Mouse (Mus musculus): Measurements from ENCODE around the gene Pop5. TPM values are rescaled to one million over a fixed set of nuclear protein-coding genes. Genes with fewer than 3 reads are reported as not detected.

Gene Pop5
- polyA plus RNA-seq (2015; fragmentation: Nextera tagmentation; extraction: Ambion mirVana): 160 and 161 TPM in 2 replicates

GRCm38 (mm10) chr5:115235786-115236263, at the start of gene Pop5:
Pop5 (plus strand) TSS chr5:115235836.
- peak; percentile 96 for DNase-seq (ENCODE audit: low spot score)
- H3K27ac ChIP-seq: peak within 1 kb of the TSS; percentile 64; the same call in 1 of the 2 replicates
- ATAC-seq (replicated peaks; ENCODE audit: low FRiP score, low read depth): peak; percentile 56
- H3K4me2 ChIP-seq (ENCODE audit: low read length): peak within 1 kb of the TSS; percentile 92
- TF ChIP-seq CTCF (IDR thresholded peaks at IDR 0.05; ENCODE audit: low read depth): peak; percentile 98
- H3K36me3 ChIP-seq (ENCODE audit: insufficient read depth, low read length): peaks cover 9% of the 10 kb centered on the region
- WGBS: 1% methylated on average over 21 of the region's 21 CpGs
- peak within 1 kb of the TSS; percentile 51 for H3K4me3 ChIP-seq (replicated peaks; ENCODE audit: low read depth, low read length)
- peaks cover 6% of the 10 kb centered on the region; the same call in 1 of the 2 replicates for H3K4me1 ChIP-seq (replicated peaks; ENCODE audit: insufficient read depth, low read length)
- H3K9ac ChIP-seq (ENCODE audit: low read depth, low read length): peak within 1 kb of the TSS; percentile 70
- H3K27me3 ChIP-seq (ENCODE audit: insufficient read depth, low read length): no peaks in the 10 kb centered on the region
- no peaks in the 10 kb centered on the region for H3K9me3 ChIP-seq (replicated peaks; ENCODE audit: low read length)

GRCm38 (mm10) chr5:115186371-115187073, 49.1 kb upstream of the Pop5 start:
- Histone ChIP-seq H3K27me3 (ENCODE audit: insufficient read depth, low read length) (peaks cover 18% of the 10 kb centered on the region), H3K4me2 (ENCODE audit: low read length) (peak overlapping the region; percentile 40), H3K27ac (no peak overlapping the region), H3K4me3 (replicated peaks; ENCODE audit: low read depth, low read length) (no peak overlapping the region), H3K36me3 (ENCODE audit: insufficient read depth, low read length) (no peaks in the 10 kb centered on the region), H3K9me3 (replicated peaks; ENCODE audit: low read length) (no peaks in the 10 kb centered on the region), H3K9ac (ENCODE audit: low read depth, low read length) (no peak overlapping the region), H3K4me1 (replicated peaks; ENCODE audit: insufficient read depth, low read length) (peaks cover 17% of the 10 kb centered on the region)
- TF ChIP-seq CTCF (IDR thresholded peaks at IDR 0.05; ENCODE audit: low read depth): no peak
- WGBS: 30% methylated on average over 17 of the region's 17 CpGs
- ATAC-seq (replicated peaks; ENCODE audit: low FRiP score, low read depth) (0 out of 2 replicates have a peak, but pooled peaks have one; percentile 9), DNase-seq (ENCODE audit: low spot score) (peak; percentile 42)

GRCm38 (mm10) chr5:115187188-115188131, 48.2 kb upstream of the Pop5 start:
- peaks cover 15% of the 10 kb centered on the region for H3K4me1 ChIP-seq (replicated peaks; ENCODE audit: insufficient read depth, low read length)
- H3K9me3 ChIP-seq (replicated peaks; ENCODE audit: low read length): no peaks in the 10 kb centered on the region
- H3K4me2 ChIP-seq (ENCODE audit: low read length): peak overlapping the region; percentile 40
- H3K4me3 ChIP-seq (replicated peaks; ENCODE audit: low read depth, low read length): no peak overlapping the region
- ATAC-seq (replicated peaks; ENCODE audit: low FRiP score, low read depth) (peak; percentile 84), DNase-seq (ENCODE audit: low spot score) (peak; percentile 95)
- peak; percentile 93 for TF ChIP-seq CTCF (IDR thresholded peaks at IDR 0.05; ENCODE audit: low read depth)
- H3K36me3 ChIP-seq (ENCODE audit: insufficient read depth, low read length): no peaks in the 10 kb centered on the region
- H3K27ac ChIP-seq: 0 out of 2 replicates have a peak overlapping the region, but pooled peaks have one; percentile 11
- H3K9ac ChIP-seq (ENCODE audit: low read depth, low read length): no peak overlapping the region
- H3K27me3 ChIP-seq (ENCODE audit: insufficient read depth, low read length): peaks cover 24% of the 10 kb centered on the region
- 13% methylated on average over 26 of the region's 26 CpGs for WGBS

GRCm38 (mm10) chr5:115188824-115189223, 46.8 kb upstream of the Pop5 start:
- Histone ChIP-seq H3K27me3 (ENCODE audit: insufficient read depth, low read length) (peaks cover 33% of the 10 kb centered on the region), H3K4me3 (replicated peaks; ENCODE audit: low read depth, low read length) (no peak overlapping the region), H3K9me3 (replicated peaks; ENCODE audit: low read length) (no peaks in the 10 kb centered on the region), H3K4me2 (ENCODE audit: low read length) (no peak overlapping the region), H3K36me3 (ENCODE audit: insufficient read depth, low read length) (no peaks in the 10 kb centered on the region), H3K4me1 (replicated peaks; ENCODE audit: insufficient read depth, low read length) (peaks cover 29% of the 10 kb centered on the region), H3K27ac (no peak overlapping the region), H3K9ac (ENCODE audit: low read depth, low read length) (no peak overlapping the region)
- peak; percentile 80 for TF ChIP-seq CTCF (IDR thresholded peaks at IDR 0.05; ENCODE audit: low read depth)
- 51% methylated on average over 5 of the region's 5 CpGs for WGBS
- DNase-seq (ENCODE audit: low spot score): peak; percentile 59
- ATAC-seq (replicated peaks; ENCODE audit: low FRiP score, low read depth): no peak

GRCm38 (mm10) chr5:115190081-115190480, 45.6 kb upstream of the Pop5 start:
- TF ChIP-seq CTCF (IDR thresholded peaks at IDR 0.05; ENCODE audit: low read depth): no peak
- Histone ChIP-seq H3K4me1 (replicated peaks; ENCODE audit: insufficient read depth, low read length) (peaks cover 31% of the 10 kb centered on the region), H3K4me2 (ENCODE audit: low read length) (no peak overlapping the region), H3K27ac (no peak overlapping the region), H3K36me3 (ENCODE audit: insufficient read depth, low read length) (no peaks in the 10 kb centered on the region), H3K9me3 (replicated peaks; ENCODE audit: low read length) (no peaks in the 10 kb centered on the region), H3K4me3 (replicated peaks; ENCODE audit: low read depth, low read length) (no peak overlapping the region), H3K9ac (ENCODE audit: low read depth, low read length) (no peak overlapping the region), H3K27me3 (ENCODE audit: insufficient read depth, low read length) (peaks cover 39% of the 10 kb centered on the region)
- WGBS: 73% methylated on average over 12 of the region's 12 CpGs
- DNase-seq (ENCODE audit: low spot score): no peak
- no peak for ATAC-seq (replicated peaks; ENCODE audit: low FRiP score, low read depth)

Data from kidney, postnatal 0 days (tissue).